Mouse (Mus musculus) heart, adult 2 months (tissue): ENCODE measurements at regions not wholly inside any gene's neighbourhood (a gene's known extent, or its start where the extent isn't known, plus 50 kb on each side); places are given as distances from the start of the nearest gene placed in this dataset.
"Not testable (repeated sequence)": the region's sequence is repeated elsewhere in the genome, so short reads cannot be mapped to it uniquely, and the experiment has no call there.

Experiments
- DNase-seq, 2 experiments: peaks; one replicate each; pipeline ENCODE4 v3.0.0; 2021
- H3K27ac ChIP-seq: fragments of 200-600 bp; 2 replicates; pipeline ENCODE4 v1.8.1; 2022
- H3K27me3 ChIP-seq: fragments of 200-500 bp; 2 replicates; pipeline ENCODE4 v1.6.1; 2012; ENCODE audit warnings: mild to moderate bottlenecking, low read length, inconsistent platforms, mixed read lengths; ENCODE audit not compliant: control insufficient read depth, insufficient read depth
- H3K36me3 ChIP-seq: fragments of 200-500 bp; 2 replicates; pipeline ENCODE4 v1.6.1; 2012; ENCODE audit warnings: low read length, inconsistent platforms; ENCODE audit not compliant: control insufficient read depth, insufficient read depth
- H3K4me1 ChIP-seq: fragments of 200-500 bp; 2 replicates; pipeline ENCODE4 v1.6.1; 2011; ENCODE audit warnings: low read length; ENCODE audit not compliant: control insufficient read depth, insufficient read depth
- H3K4me3 ChIP-seq: fragments of 200-600 bp; 2 replicates; pipeline ENCODE4 v1.8.1; 2022
- H3K79me2 ChIP-seq: fragments of 200-500 bp; replicated peaks from 2 replicates; pipeline ENCODE4 v1.6.1; 2012; ENCODE audit warnings: mild to moderate bottlenecking, inconsistent platforms, low read length, moderate library complexity, mixed read lengths; ENCODE audit not compliant: control insufficient read depth, insufficient read depth
- H3K9ac ChIP-seq: fragments of 200-500 bp; 2 replicates; pipeline ENCODE4 v1.6.1; 2012; ENCODE audit warnings: low read depth, mild to moderate bottlenecking, control low read depth, inconsistent platforms, low read length, mixed read lengths
- CTCF ChIP-seq: fragments of 200-600 bp; IDR thresholded peaks from 2 replicates; pipeline ENCODE4 v1.8.1; 2022; ENCODE audit warnings: antibody characterized with exemption, mild to moderate bottlenecking, moderate library complexity
- EP300 ChIP-seq: fragments of 200-500 bp; IDR thresholded peaks from 2 replicates; pipeline ENCODE4 v1.6.1; 2011; ENCODE audit warnings: low read depth, low read length, control low read depth; ENCODE audit not compliant: insufficient read depth
- POLR2A ChIP-seq: fragments of 200-500 bp; IDR thresholded peaks from 2 replicates; pipeline ENCODE4 v1.6.1; 2011; ENCODE audit warnings: mild to moderate bottlenecking, low read depth, low read length, control low read depth; ENCODE audit not compliant: insufficient read depth
- WGBS: fragments of 180-500 bp; shearing (Covaris S2); methylation state at CpG from one replicate; pipeline ENCODE4 v1.1.7; 2018; 5-methylcytosine and 5-hydroxymethylcytosine counted together
- intact Hi-C: fragments of 180-260 bp; cut with DNase I; formaldehyde crosslinking; loops from one replicate; pipeline ENCODE4 v1.15.1; 2025

DNA sequence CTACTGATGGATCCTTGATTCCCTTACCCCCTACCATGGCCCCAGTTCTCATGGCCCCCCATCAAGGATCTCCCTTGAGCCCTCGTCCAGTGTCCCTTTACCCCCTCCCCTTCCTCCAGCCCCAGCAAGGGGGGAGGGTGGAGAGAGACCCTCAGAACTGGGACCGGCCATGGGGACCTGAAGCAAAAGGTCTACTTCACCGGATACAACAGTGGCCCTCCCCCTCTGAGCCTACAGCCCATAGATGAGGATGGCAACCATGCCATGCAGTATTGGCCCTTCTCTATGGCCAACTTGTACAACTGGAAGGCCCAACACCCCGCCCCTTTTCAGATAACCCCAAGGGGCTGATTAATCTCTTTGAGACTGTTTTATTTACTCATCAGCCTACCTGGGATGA is 439.9 kb upstream of the 2610301B20Rik start:
- H3K36me3 ChIP-seq: no peaks in the 10 kb centered on the region
- no peak overlapping the region for H3K4me3 ChIP-seq
- WGBS: 85% methylated on average over 4 of the region's 4 CpGs
- TF ChIP-seq EP300 (no peak), CTCF (no peak), POLR2A (no peak)
- no peak overlapping the region for H3K27ac ChIP-seq
- no peaks in the 10 kb centered on the region for H3K79me2 ChIP-seq
- no peaks in the 10 kb centered on the region for H3K27me3 ChIP-seq
- intact Hi-C loops: no loop called here
- no peak overlapping the region for H3K9ac ChIP-seq
- no peaks in the 10 kb centered on the region for H3K4me1 ChIP-seq
- no peak for DNase-seq

DNA sequence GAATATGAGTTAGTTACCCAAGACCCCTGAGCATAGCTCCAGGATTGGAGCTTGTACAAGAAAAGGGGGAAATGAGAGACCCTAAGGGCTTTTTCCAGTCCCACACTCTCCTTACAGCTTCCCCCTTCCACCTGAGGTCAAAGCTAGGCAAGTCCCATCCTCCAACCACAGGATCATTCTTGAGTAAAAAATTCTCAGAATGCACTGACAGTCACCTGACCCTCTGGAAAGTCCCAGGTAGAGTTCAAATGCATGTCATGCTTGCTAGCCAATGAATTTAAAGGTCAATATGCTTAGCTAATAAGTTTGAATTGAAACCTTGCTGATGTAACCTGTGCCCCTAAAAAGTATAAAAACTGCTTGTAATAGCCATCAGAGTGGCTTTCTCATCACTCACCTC is 434.4 kb upstream of the 2610301B20Rik start:
- H3K9ac ChIP-seq, H3K27me3 ChIP-seq, H3K4me3 ChIP-seq, DNase-seq, intact Hi-C loops, H3K36me3 ChIP-seq, H3K4me1 ChIP-seq, H3K27ac ChIP-seq, H3K79me2 ChIP-seq: not testable (repeated sequence)

DNA sequence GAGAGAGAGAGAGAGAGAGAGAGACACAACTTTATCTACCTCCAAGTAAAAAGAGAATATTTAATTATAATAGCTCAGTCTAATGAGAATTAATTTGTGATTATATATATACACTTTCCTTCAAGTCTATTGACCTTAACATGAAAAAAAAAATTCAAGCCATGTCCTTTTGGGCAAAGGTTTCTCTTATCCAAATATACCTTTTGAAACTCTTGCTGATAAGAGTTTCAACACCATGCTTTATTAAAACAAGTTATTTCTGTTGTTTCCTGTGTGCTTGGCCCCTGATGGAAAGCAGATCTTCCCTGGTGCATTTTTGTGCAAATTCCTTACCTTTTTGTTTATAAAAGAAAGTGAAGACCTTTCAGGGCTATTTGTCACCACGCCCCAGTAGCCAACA is 414.7 kb upstream of the 2610301B20Rik start:
- WGBS: 61% methylated on average over 1 of the region's 1 CpGs
- no peak overlapping the region for H3K27ac ChIP-seq
- intact Hi-C loops: no loop called here
- no peaks in the 10 kb centered on the region for H3K27me3 ChIP-seq
- TF ChIP-seq CTCF (no peak), POLR2A (no peak), EP300 (no peak)
- H3K36me3 ChIP-seq: no peaks in the 10 kb centered on the region
- H3K4me3 ChIP-seq: no peak overlapping the region
- no peak overlapping the region for H3K9ac ChIP-seq
- no peaks in the 10 kb centered on the region for H3K79me2 ChIP-seq
- DNase-seq: no peak
- no peaks in the 10 kb centered on the region for H3K4me1 ChIP-seq

DNA sequence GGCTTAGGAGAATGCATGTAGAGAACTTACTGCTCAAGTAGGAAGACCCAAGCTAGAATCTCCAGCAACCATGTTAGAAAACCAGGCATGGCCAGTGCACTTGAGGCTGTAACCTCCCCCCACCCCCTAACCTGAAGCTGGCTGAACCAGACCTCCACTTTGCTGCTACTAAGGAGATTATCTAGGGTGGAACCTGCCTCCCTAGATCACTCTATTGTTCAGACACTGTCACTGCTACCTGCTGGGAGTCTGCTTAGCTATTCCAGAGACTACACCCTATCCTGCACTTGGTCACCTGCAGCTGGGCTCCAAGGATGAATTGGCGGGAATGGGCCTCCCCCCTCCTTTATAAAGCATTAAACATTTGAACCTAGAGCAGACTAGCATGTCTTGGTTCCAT is 393.4 kb upstream of the 2610301B20Rik start:
- DNase-seq: no peak
- H3K4me1 ChIP-seq: no peaks in the 10 kb centered on the region
- H3K4me3 ChIP-seq: no peak overlapping the region
- H3K79me2 ChIP-seq: no peaks in the 10 kb centered on the region
- no peaks in the 10 kb centered on the region for H3K36me3 ChIP-seq
- 86% methylated on average over 1 of the region's 1 CpGs for WGBS
- intact Hi-C loops: no loop called here
- H3K27ac ChIP-seq: no peak overlapping the region
- TF ChIP-seq EP300 (no peak), POLR2A (no peak), CTCF (no peak)
- H3K27me3 ChIP-seq: no peaks in the 10 kb centered on the region
- H3K9ac ChIP-seq: no peak overlapping the region

DNA sequence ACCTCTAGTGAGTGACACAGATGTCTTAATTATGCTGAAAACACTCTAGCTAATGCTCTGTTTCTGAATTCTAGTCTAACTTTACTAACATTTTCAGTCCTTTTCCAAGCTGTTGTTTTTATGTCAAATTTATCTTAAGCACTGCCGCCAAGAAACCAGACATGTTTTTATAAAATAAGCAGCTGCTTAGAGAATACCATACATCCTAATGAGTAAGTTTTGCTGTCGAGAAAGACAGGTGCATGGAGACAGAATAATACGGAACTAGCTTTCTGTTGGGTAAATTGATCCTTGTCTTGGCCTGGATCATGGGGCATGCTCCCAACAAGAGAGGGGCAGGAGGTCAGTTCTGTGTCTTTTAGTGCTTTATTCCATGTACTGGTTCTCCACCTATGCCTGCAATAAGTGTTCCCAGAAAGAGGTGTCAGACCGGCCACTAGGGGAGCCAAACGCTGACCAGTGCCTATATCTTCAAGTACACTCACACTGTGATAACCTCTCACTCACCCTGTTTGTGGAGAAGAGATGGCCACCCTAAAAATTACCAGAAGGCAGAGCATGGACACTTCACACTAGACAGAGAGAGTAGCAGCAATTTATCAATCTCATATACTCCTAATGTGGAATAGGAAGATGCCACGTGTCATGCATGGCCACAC is 366.0 kb upstream of the 2610301B20Rik start:
- TF ChIP-seq CTCF (peak; percentile 42), POLR2A (no peak), EP300 (no peak)
- no peak for DNase-seq
- Histone ChIP-seq H3K79me2 (no peaks in the 10 kb centered on the region), H3K36me3 (no peaks in the 10 kb centered on the region), H3K4me1 (no peaks in the 10 kb centered on the region), H3K4me3 (no peak overlapping the region), H3K27me3 (no peaks in the 10 kb centered on the region), H3K9ac (no peak overlapping the region), H3K27ac (no peak overlapping the region)
- 51% methylated on average over 6 of the region's 6 CpGs for WGBS
- intact Hi-C loops: no loop called here

DNA sequence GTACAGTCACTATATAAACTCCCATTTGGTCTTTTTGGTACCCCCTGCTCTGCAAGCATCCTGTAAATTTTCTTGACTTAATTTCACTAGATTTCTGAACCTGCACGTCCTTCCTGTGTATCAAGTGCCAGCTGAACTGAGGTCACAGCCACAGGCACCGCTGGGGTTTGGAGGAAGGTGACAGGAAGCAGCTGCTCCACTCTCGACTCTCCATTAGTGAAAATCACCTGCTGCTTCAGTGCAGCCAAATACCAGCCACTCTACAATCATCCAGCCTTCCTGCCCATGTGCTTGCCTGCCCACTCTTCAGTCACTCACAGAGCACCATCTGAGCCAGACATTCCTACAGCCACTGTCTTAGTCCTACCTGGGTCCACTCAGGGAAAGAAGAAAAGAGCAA is 364.3 kb upstream of the 2610301B20Rik start:
- Histone ChIP-seq H3K9ac (no peak overlapping the region), H3K27ac (no peak overlapping the region), H3K4me3 (no peak overlapping the region), H3K4me1 (no peaks in the 10 kb centered on the region), H3K36me3 (no peaks in the 10 kb centered on the region), H3K79me2 (no peaks in the 10 kb centered on the region), H3K27me3 (no peaks in the 10 kb centered on the region)
- intact Hi-C loops: no loop called here
- WGBS: 31% methylated on average over 3 of the region's 3 CpGs
- DNase-seq: no peak
- TF ChIP-seq CTCF (no peak), POLR2A (no peak), EP300 (no peak)
